Mouse (Mus musculus) C2C12 (cell line): ENCODE data around the gene Arhgap42.

ENCODE experiments used
- CTCF ChIP-seq: IDR thresholded peaks from one replicate; pipeline ENCODE4 v1.5.1; 2011; ENCODE audit not compliant: control insufficient read depth, insufficient read depth, insufficient read length
- MAX ChIP-seq: IDR thresholded peaks from one replicate; pipeline ENCODE4 v1.6.1; 2011; ENCODE audit warnings: mild to moderate bottlenecking, control low read depth
- MYOG ChIP-seq: IDR thresholded peaks from one replicate; pipeline ENCODE4 v1.6.1; 2011; ENCODE audit not compliant: control insufficient read depth, insufficient read length; ENCODE audit errors: extremely low read depth
- USF1 ChIP-seq: IDR thresholded peaks from one replicate; pipeline ENCODE4 v1.6.1; 2011; ENCODE audit warnings: low read depth, mild to moderate bottlenecking, control low read depth, moderate library complexity

DNA sequence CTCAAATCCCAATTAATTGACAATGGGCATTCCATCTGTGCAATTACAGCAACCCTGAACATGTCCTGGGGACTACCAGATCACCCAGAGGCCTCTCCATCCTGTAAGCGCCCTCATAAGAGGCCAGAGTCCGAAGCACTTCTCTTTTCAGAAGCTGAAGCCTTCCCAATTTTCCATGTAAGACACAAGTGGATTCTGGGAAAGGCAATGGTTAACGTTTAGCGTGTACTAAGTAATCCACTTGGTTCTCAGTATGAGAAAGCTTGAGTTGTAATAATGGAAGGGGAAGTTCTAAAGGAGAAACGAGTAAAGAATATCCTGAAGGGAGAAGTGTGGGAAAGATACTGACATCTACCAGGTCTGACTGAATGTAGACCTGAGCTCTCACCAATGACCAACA lies 1.4 kb downstream of the Arhgap42 start:
- TF ChIP-seq MAX (no peak), CTCF (no peak), USF1 (no peak), MYOG (no peak)
